Mouse (Mus musculus) intestine, embryonic 16.5 days (tissue): Measurements from ENCODE around the gene Slc30a7. TPM values are rescaled to one million over a fixed set of nuclear protein-coding genes. Genes with fewer than 3 reads are reported as not detected.
A peak's percentile ranks its signal among the peaks of the same experiment; 100 is the strongest.

ENCODE experiments used
- ATAC-seq: fragments of 200-750 bp; cut with Nextera tagmentation; 2 replicates; pipeline ENCODE4 v1.8.0; 2017; ENCODE audit warnings: moderate TSS enrichment, moderate library complexity
- H3K27ac ChIP-seq: fragments of 300-500 bp; sonication (generic); 2 replicates; pipeline ENCODE4 v1.5.1; 2014; ENCODE audit warnings: mild to moderate bottlenecking, low read length
- H3K27me3 ChIP-seq: fragments of 300-500 bp; sonication (generic); replicated peaks from 2 replicates; pipeline ENCODE4 v1.6.1; 2014; ENCODE audit warnings: low read length, control low read depth, mixed read lengths; ENCODE audit not compliant: control insufficient read depth, insufficient read depth
- H3K36me3 ChIP-seq: fragments of 300-500 bp; sonication (generic); 2 replicates; pipeline ENCODE4 v1.6.1; 2014; ENCODE audit warnings: low read length, control low read depth; ENCODE audit not compliant: control insufficient read depth, insufficient read depth
- H3K4me1 ChIP-seq: fragments of 300-500 bp; sonication (generic); 2 replicates; pipeline ENCODE4 v1.6.1; 2014; ENCODE audit warnings: low read length, control low read depth, mixed read lengths; ENCODE audit not compliant: control insufficient read depth, insufficient read depth
- H3K4me2 ChIP-seq: fragments of 300-500 bp; sonication (generic); 2 replicates; pipeline ENCODE4 v1.6.1; 2014; ENCODE audit warnings: low read depth, low read length, control low read depth
- H3K4me3 ChIP-seq: fragments of 300-500 bp; sonication (generic); 2 replicates; pipeline ENCODE4 v1.5.1; 2014; ENCODE audit warnings: mild to moderate bottlenecking, low read length
- H3K9ac ChIP-seq: fragments of 300-500 bp; sonication (generic); 2 replicates; pipeline ENCODE4 v1.6.1; 2014; ENCODE audit warnings: low read depth, low read length
- H3K9me3 ChIP-seq: fragments of 300-500 bp; sonication (generic); 2 replicates; pipeline ENCODE4 v1.6.1; 2016; ENCODE audit warnings: low read length, control low read depth; ENCODE audit not compliant: control insufficient read depth
- WGBS: fragments of 180-500 bp; shearing (Covaris S2); extraction: QIAGEN DNeasy Blood & Tissue Kit; methylation state at CpG from one replicate; pipeline ENCODE4 v1.1.7; 2014; 5-methylcytosine and 5-hydroxymethylcytosine counted together
- polyA plus RNA-seq: library from polyadenylated mRNA; unstranded; fragments of >200 nt; fragmentation: Nextera tagmentation; extraction: Ambion mirVana; gene quantifications from 2 replicates; pipeline ENCODE4 v1.2.1, GENCODE M21; 2015

The Slc30a7 gene
- 36.2 and 38.0 TPM in 2 replicates for polyA plus RNA-seq

GRCm38 (mm10) chr3:116006978-116007940 lies at the start of gene Slc30a7, which contains the start of gene Extl2:
Gene Slc30a7, minus strand, starts transcription at chr3:116007406.
Gene Extl2, plus strand, starts transcription at chr3:116007462.
- Histone ChIP-seq H3K9me3 (no peaks in the 10 kb centered on the region), H3K27me3 (no peaks in the 10 kb centered on the region), H3K4me2 (peak within 1 kb of the TSS; percentile 79), H3K4me3 (peak within 1 kb of the TSS; percentile 83), H3K36me3 (no peaks in the 10 kb centered on the region), H3K4me1 (peaks cover 12% of the 10 kb centered on the region), H3K9ac (peak within 1 kb of the TSS; percentile 90), H3K27ac (peak within 1 kb of the TSS; percentile 82)
- WGBS: under 1% methylated on average over 67 of the region's 67 CpGs
- peak; percentile 96 for ATAC-seq

- Histone ChIP-seq H3K9ac (no peak overlapping the region), H3K27me3 (no peaks in the 10 kb centered on the region), H3K4me3 (no peak overlapping the region), H3K4me1 (no peaks in the 10 kb centered on the region), H3K27ac (no peak overlapping the region), H3K9me3 (no peaks in the 10 kb centered on the region), H3K36me3 (no peaks in the 10 kb centered on the region), H3K4me2 (no peak overlapping the region)
- 54% methylated on average over 5 of the region's 5 CpGs for WGBS
- ATAC-seq: no peak
Observed at GRCm38 (mm10) chr3:116047034-116047433, 39.8 kb upstream of the Slc30a7 start.

GRCm38 (mm10) chr3:116046000-116046399 lies 38.8 kb upstream of the Slc30a7 start:
- Histone ChIP-seq H3K9ac (no peak overlapping the region), H3K27me3 (no peaks in the 10 kb centered on the region), H3K4me1 (no peaks in the 10 kb centered on the region), H3K9me3 (no peaks in the 10 kb centered on the region), H3K27ac (no peak overlapping the region), H3K36me3 (no peaks in the 10 kb centered on the region), H3K4me2 (no peak overlapping the region), H3K4me3 (no peak overlapping the region)
- WGBS: 81% methylated on average over 2 of the region's 2 CpGs
- ATAC-seq: no peak

GRCm38 (mm10) chr3:116040776-116041175 lies 33.6 kb upstream of the Slc30a7 start:
- no peak for ATAC-seq

GRCm38 (mm10) chr3:116033871-116034222 lies 26.6 kb upstream of the Slc30a7 start:
- H3K27ac ChIP-seq: no peak overlapping the region
- H3K27me3 ChIP-seq: no peaks in the 10 kb centered on the region
- H3K9ac ChIP-seq: no peak overlapping the region
- 61% methylated on average over 3 of the region's 3 CpGs for WGBS
- no peaks in the 10 kb centered on the region for H3K36me3 ChIP-seq
- H3K9me3 ChIP-seq: no peaks in the 10 kb centered on the region
- no peak overlapping the region for H3K4me3 ChIP-seq
- H3K4me2 ChIP-seq: no peak overlapping the region
- no peaks in the 10 kb centered on the region for H3K4me1 ChIP-seq
- no peak for ATAC-seq

More at GRCm38 (mm10) chr3:116040776-116041175, 33.6 kb upstream of the Slc30a7 start:
- WGBS: 77% methylated on average over 3 of the region's 3 CpGs
- Histone ChIP-seq H3K27ac (no peak overlapping the region), H3K9me3 (no peaks in the 10 kb centered on the region), H3K27me3 (no peaks in the 10 kb centered on the region), H3K4me1 (no peaks in the 10 kb centered on the region), H3K9ac (no peak overlapping the region), H3K4me2 (no peak overlapping the region), H3K36me3 (no peaks in the 10 kb centered on the region), H3K4me3 (no peak overlapping the region)

- Histone ChIP-seq H3K27me3 (no peaks in the 10 kb centered on the region), H3K4me1 (no peaks in the 10 kb centered on the region), H3K36me3 (no peaks in the 10 kb centered on the region), H3K27ac (no peak overlapping the region), H3K4me2 (no peak overlapping the region), H3K4me3 (no peak overlapping the region), H3K9me3 (no peaks in the 10 kb centered on the region), H3K9ac (no peak overlapping the region)
- 56% methylated on average over 6 of the region's 6 CpGs for WGBS
- peak; percentile 33; the same call in 1 of the 2 replicates for ATAC-seq
Observed at GRCm38 (mm10) chr3:116033218-116033870, 26.1 kb upstream of the Slc30a7 start.

- ATAC-seq: no peak
- H3K9me3 ChIP-seq: no peaks in the 10 kb centered on the region
- 0 out of 2 replicates have a peak, but pooled peaks cover 2% of the 10 kb centered on the region for H3K36me3 ChIP-seq
- H3K27me3 ChIP-seq: no peaks in the 10 kb centered on the region
- H3K4me1 ChIP-seq: no peaks in the 10 kb centered on the region
- H3K4me2 ChIP-seq: no peak overlapping the region
- no peak overlapping the region for H3K4me3 ChIP-seq
- 65% methylated on average over 11 of the region's 11 CpGs for WGBS
- H3K27ac ChIP-seq: no peak overlapping the region
- no peak overlapping the region for H3K9ac ChIP-seq
Observed at GRCm38 (mm10) chr3:116030152-116030788, 23.1 kb upstream of the Slc30a7 start.

- WGBS: 94% methylated on average over 20 of the region's 20 CpGs
- no peaks in the 10 kb centered on the region for H3K4me1 ChIP-seq
- no peak overlapping the region for H3K27ac ChIP-seq
- no peak for ATAC-seq
- H3K4me2 ChIP-seq: no peak overlapping the region
- no peak overlapping the region for H3K4me3 ChIP-seq
- no peak overlapping the region for H3K9ac ChIP-seq
- H3K9me3 ChIP-seq: no peaks in the 10 kb centered on the region
- 0 out of 2 replicates have a peak, but pooled peaks cover 2% of the 10 kb centered on the region for H3K36me3 ChIP-seq
- H3K27me3 ChIP-seq: no peaks in the 10 kb centered on the region
Observed at GRCm38 (mm10) chr3:116026996-116027395, 19.8 kb upstream of the Slc30a7 start.

GRCm38 (mm10) chr3:116025701-116026100 lies 18.5 kb upstream of the Slc30a7 start:
- H3K4me3 ChIP-seq: no peak overlapping the region
- no peak for ATAC-seq
- no peak overlapping the region for H3K4me2 ChIP-seq
- H3K27me3 ChIP-seq: no peaks in the 10 kb centered on the region
- no peaks in the 10 kb centered on the region for H3K4me1 ChIP-seq
- no peak overlapping the region for H3K9ac ChIP-seq
- 0 out of 2 replicates have a peak, but pooled peaks cover 2% of the 10 kb centered on the region for H3K36me3 ChIP-seq
- H3K27ac ChIP-seq: no peak overlapping the region
- no peaks in the 10 kb centered on the region for H3K9me3 ChIP-seq
- WGBS: 94% methylated on average over 10 of the region's 10 CpGs
